Mouse (Mus musculus): ENCODE measurements at regions not wholly inside any gene's neighbourhood (a gene's known extent, or its start where the extent isn't known, plus 50 kb on each side); places are given as distances from the start of the nearest gene placed in this dataset.

GRCm38 (mm10) chr3:38050856-38051255 is 326.6 kb upstream of the Gm5148 start:
- no peak overlapping the region for H3K27ac ChIP-seq (replicated peaks; ENCODE audit: low read depth, low read length)
- H3K4me3 ChIP-seq (ENCODE audit: insufficient read depth, low read depth, low read length) = no peak overlapping the region

GRCm38 (mm10) chr3:38050366-38050765 is 326.1 kb upstream of the Gm5148 start:
- Histone ChIP-seq H3K27ac (replicated peaks; ENCODE audit: low read depth, low read length) (no peak overlapping the region), H3K4me3 (ENCODE audit: insufficient read depth, low read depth, low read length) (no peak overlapping the region), H3K4me1 (ENCODE audit: control insufficient read depth, insufficient read depth, insufficient read length, low read length) (no peaks in the 10 kb centered on the region)

More at GRCm38 (mm10) chr3:38050856-38051255, 326.6 kb upstream of the Gm5148 start:
- no peaks in the 10 kb centered on the region for H3K4me1 ChIP-seq (ENCODE audit: control insufficient read depth, insufficient read depth, insufficient read length, low read length)

- no peaks in the 10 kb centered on the region for H3K4me1 ChIP-seq (ENCODE audit: control insufficient read depth, insufficient read depth, insufficient read length, low read length)
- no peak overlapping the region for H3K4me3 ChIP-seq (ENCODE audit: insufficient read depth, low read depth, low read length)
- H3K27ac ChIP-seq (replicated peaks; ENCODE audit: low read depth, low read length) = no peak overlapping the region
Observed at GRCm38 (mm10) chr3:38049290-38049689, 325.0 kb upstream of the Gm5148 start.

- no peak overlapping the region for H3K4me3 ChIP-seq (ENCODE audit: insufficient read depth, low read depth, low read length)
- H3K4me1 ChIP-seq (ENCODE audit: control insufficient read depth, insufficient read depth, insufficient read length, low read length) = no peaks in the 10 kb centered on the region
- H3K27ac ChIP-seq (replicated peaks; ENCODE audit: low read depth, low read length) = no peak overlapping the region
Observed at GRCm38 (mm10) chr3:38047445-38047844, 323.2 kb upstream of the Gm5148 start.

GRCm38 (mm10) chr3:38046611-38047010 is 322.3 kb upstream of the Gm5148 start:
- H3K4me1 ChIP-seq (ENCODE audit: control insufficient read depth, insufficient read depth, insufficient read length, low read length) = no peaks in the 10 kb centered on the region
- no peak overlapping the region for H3K27ac ChIP-seq (replicated peaks; ENCODE audit: low read depth, low read length)
- no peak overlapping the region for H3K4me3 ChIP-seq (ENCODE audit: insufficient read depth, low read depth, low read length)

GRCm38 (mm10) chr3:38045989-38046388 is 321.7 kb upstream of the Gm5148 start:
- H3K4me1 ChIP-seq (ENCODE audit: control insufficient read depth, insufficient read depth, insufficient read length, low read length) = no peaks in the 10 kb centered on the region
- H3K4me3 ChIP-seq (ENCODE audit: insufficient read depth, low read depth, low read length) = no peak overlapping the region
- no peak overlapping the region for H3K27ac ChIP-seq (replicated peaks; ENCODE audit: low read depth, low read length)

GRCm38 (mm10) chr3:38045523-38045922 is 321.2 kb upstream of the Gm5148 start:
- H3K4me3 ChIP-seq (ENCODE audit: insufficient read depth, low read depth, low read length) = no peak overlapping the region
- no peak overlapping the region for H3K27ac ChIP-seq (replicated peaks; ENCODE audit: low read depth, low read length)
- H3K4me1 ChIP-seq (ENCODE audit: control insufficient read depth, insufficient read depth, insufficient read length, low read length) = no peaks in the 10 kb centered on the region

- Histone ChIP-seq H3K4me3 (ENCODE audit: insufficient read depth, low read depth, low read length) (no peak overlapping the region), H3K4me1 (ENCODE audit: control insufficient read depth, insufficient read depth, insufficient read length, low read length) (no peaks in the 10 kb centered on the region), H3K27ac (replicated peaks; ENCODE audit: low read depth, low read length) (no peak overlapping the region)
Observed at GRCm38 (mm10) chr3:38044338-38044737, 320.0 kb upstream of the Gm5148 start.

- no peak overlapping the region for H3K27ac ChIP-seq (replicated peaks; ENCODE audit: low read depth, low read length)
- H3K4me1 ChIP-seq (ENCODE audit: control insufficient read depth, insufficient read depth, insufficient read length, low read length) = no peaks in the 10 kb centered on the region
- no peak overlapping the region for H3K4me3 ChIP-seq (ENCODE audit: insufficient read depth, low read depth, low read length)
Observed at GRCm38 (mm10) chr3:38042614-38043013, 318.3 kb upstream of the Gm5148 start.

GRCm38 (mm10) chr3:38036131-38036530 is 311.8 kb upstream of the Gm5148 start:
- H3K4me1 ChIP-seq (ENCODE audit: control insufficient read depth, insufficient read depth, insufficient read length, low read length) = no peaks in the 10 kb centered on the region
- no peak overlapping the region for H3K4me3 ChIP-seq (ENCODE audit: insufficient read depth, low read depth, low read length)
- H3K27ac ChIP-seq (replicated peaks; ENCODE audit: low read depth, low read length) = no peak overlapping the region

- no peak overlapping the region for H3K4me3 ChIP-seq (ENCODE audit: insufficient read depth, low read depth, low read length)
- H3K4me1 ChIP-seq (ENCODE audit: control insufficient read depth, insufficient read depth, insufficient read length, low read length) = no peaks in the 10 kb centered on the region
- H3K27ac ChIP-seq (replicated peaks; ENCODE audit: low read depth, low read length) = no peak overlapping the region
Observed at GRCm38 (mm10) chr3:38034138-38034537, 309.8 kb upstream of the Gm5148 start.

- H3K27ac ChIP-seq (replicated peaks; ENCODE audit: low read depth, low read length) = no peak overlapping the region
- H3K4me3 ChIP-seq (ENCODE audit: insufficient read depth, low read depth, low read length) = no peak overlapping the region
- H3K4me1 ChIP-seq (ENCODE audit: control insufficient read depth, insufficient read depth, insufficient read length, low read length) = no peaks in the 10 kb centered on the region
Observed at GRCm38 (mm10) chr3:38014768-38015167, 290.5 kb upstream of the Gm5148 start.

GRCm38 (mm10) chr3:38009168-38009567 is 284.9 kb upstream of the Gm5148 start:
- Histone ChIP-seq H3K4me1 (ENCODE audit: control insufficient read depth, insufficient read depth, insufficient read length, low read length) (no peaks in the 10 kb centered on the region), H3K27ac (replicated peaks; ENCODE audit: low read depth, low read length) (no peak overlapping the region), H3K4me3 (ENCODE audit: insufficient read depth, low read depth, low read length) (no peak overlapping the region)

GRCm38 (mm10) chr3:38008321-38008720 is 284.0 kb upstream of the Gm5148 start:
- H3K4me3 ChIP-seq (ENCODE audit: insufficient read depth, low read depth, low read length) = no peak overlapping the region
- H3K27ac ChIP-seq (replicated peaks; ENCODE audit: low read depth, low read length) = no peak overlapping the region
- no peaks in the 10 kb centered on the region for H3K4me1 ChIP-seq (ENCODE audit: control insufficient read depth, insufficient read depth, insufficient read length, low read length)

- no peak overlapping the region for H3K27ac ChIP-seq (replicated peaks; ENCODE audit: low read depth, low read length)
- H3K4me1 ChIP-seq (ENCODE audit: control insufficient read depth, insufficient read depth, insufficient read length, low read length) = no peaks in the 10 kb centered on the region
- H3K4me3 ChIP-seq (ENCODE audit: insufficient read depth, low read depth, low read length) = no peak overlapping the region
Observed at GRCm38 (mm10) chr3:38007626-38008025, 283.3 kb upstream of the Gm5148 start.

GRCm38 (mm10) chr3:38002275-38002674 is 278.0 kb upstream of the Gm5148 start:
- Histone ChIP-seq H3K4me1 (ENCODE audit: control insufficient read depth, insufficient read depth, insufficient read length, low read length) (no peaks in the 10 kb centered on the region), H3K27ac (replicated peaks; ENCODE audit: low read depth, low read length) (no peak overlapping the region), H3K4me3 (ENCODE audit: insufficient read depth, low read depth, low read length) (no peak overlapping the region)

GRCm38 (mm10) chr3:37999779-38000178 is 275.5 kb upstream of the Gm5148 start:
- Histone ChIP-seq H3K4me1 (ENCODE audit: control insufficient read depth, insufficient read depth, insufficient read length, low read length) (no peaks in the 10 kb centered on the region), H3K4me3 (ENCODE audit: insufficient read depth, low read depth, low read length) (no peak overlapping the region), H3K27ac (replicated peaks; ENCODE audit: low read depth, low read length) (no peak overlapping the region)
